Mouse (Mus musculus) embryonic facial prominence, embryonic 10.5 days (tissue): ENCODE measurements at regions not wholly inside any gene's neighbourhood (a gene's known extent, or its start where the extent isn't known, plus 50 kb on each side); places are given as distances from the start of the nearest gene placed in this dataset.
"Not testable (repeated sequence)": the region's sequence is repeated elsewhere in the genome, so short reads cannot be mapped to it uniquely, and the experiment has no call there.

Experiments used
- DNase-seq: peaks from one replicate; pipeline ENCODE4 v3.0.0-alpha.2; 2017; ENCODE audit warnings: low spot score
- H3K27ac ChIP-seq: fragments of 300-500 bp; sonication (generic); replicated peaks from 2 replicates; pipeline ENCODE4 v1.5.1; 2016; ENCODE audit warnings: mild to moderate bottlenecking
- H3K27me3 ChIP-seq: fragments of 300-500 bp; sonication (generic); replicated peaks from 2 replicates; pipeline ENCODE4 v1.6.1; 2016; ENCODE audit warnings: low read depth, mild to moderate bottlenecking; ENCODE audit not compliant: poor library complexity, severe bottlenecking
- H3K36me3 ChIP-seq: fragments of 300-500 bp; sonication (generic); replicated peaks from 2 replicates; pipeline ENCODE4 v1.6.1; 2016; ENCODE audit warnings: mild to moderate bottlenecking, moderate library complexity
- H3K4me1 ChIP-seq: fragments of 300-500 bp; sonication (generic); 2 replicates; pipeline ENCODE4 v1.6.1; 2016
- H3K4me3 ChIP-seq: fragments of 300-500 bp; sonication (generic); 2 replicates; pipeline ENCODE4 v1.5.1; 2016; ENCODE audit warnings: mild to moderate bottlenecking, moderate library complexity
- H3K9me3 ChIP-seq: fragments of 300-500 bp; sonication (generic); 2 replicates; pipeline ENCODE4 v1.6.1; 2016; ENCODE audit warnings: mild to moderate bottlenecking
- WGBS: fragments of 180-500 bp; shearing (Covaris S2); methylation state at CpG from one replicate; pipeline ENCODE4 v1.1.7; 2016; 5-methylcytosine and 5-hydroxymethylcytosine counted together

- Histone ChIP-seq H3K36me3 (no peaks in the 10 kb centered on the region), H3K4me3 (no peak overlapping the region), H3K4me1 (peaks cover 31% of the 10 kb centered on the region), H3K27ac (peak overlapping the region; percentile 54; the same call in 1 of the 2 replicates), H3K9me3 (no peaks in the 10 kb centered on the region), H3K27me3 (no peaks in the 10 kb centered on the region)
- WGBS: 57% methylated on average over 5 of the region's 5 CpGs
- peak; percentile 53 for DNase-seq
Observed at GRCm38 (mm10) chr12:15603319-15603718, 213.4 kb downstream of the Trib2 start.

- Histone ChIP-seq H3K4me1 (0 out of 2 replicates have a peak, but pooled peaks cover 2% of the 10 kb centered on the region), H3K9me3 (no peaks in the 10 kb centered on the region), H3K27me3 (no peaks in the 10 kb centered on the region), H3K36me3 (no peaks in the 10 kb centered on the region), H3K27ac (no peak overlapping the region), H3K4me3 (no peak overlapping the region)
- DNase-seq: no peak
- 68% methylated on average over 2 of the region's 2 CpGs for WGBS
Observed at GRCm38 (mm10) chr12:15594704-15595103, 222.0 kb downstream of the Trib2 start.

- not testable (repeated sequence) for DNase-seq
Observed at GRCm38 (mm10) chr12:15587864-15588263, 228.9 kb downstream of the Trib2 start.

GRCm38 (mm10) chr12:15586706-15587442 is 229.8 kb downstream of the Trib2 start:
- WGBS: 88% methylated on average over 4 of the region's 4 CpGs
- Histone ChIP-seq H3K4me1 (no peaks in the 10 kb centered on the region), H3K4me3 (no peak overlapping the region), H3K27me3 (no peaks in the 10 kb centered on the region), H3K9me3 (no peaks in the 10 kb centered on the region), H3K27ac (no peak overlapping the region), H3K36me3 (no peaks in the 10 kb centered on the region)
- no peak for DNase-seq

More at GRCm38 (mm10) chr12:15587864-15588263, 228.9 kb downstream of the Trib2 start:
- not testable (repeated sequence) for H3K27ac ChIP-seq, H3K27me3 ChIP-seq, H3K4me3 ChIP-seq, H3K9me3 ChIP-seq, H3K36me3 ChIP-seq, H3K4me1 ChIP-seq
- 92% methylated on average over 2 of the region's 2 CpGs for WGBS

GRCm38 (mm10) chr12:15585845-15586244 is 230.9 kb downstream of the Trib2 start:
- 91% methylated on average over 1 of the region's 1 CpGs for WGBS
- Histone ChIP-seq H3K27me3 (no peaks in the 10 kb centered on the region), H3K4me1 (no peaks in the 10 kb centered on the region), H3K36me3 (no peaks in the 10 kb centered on the region), H3K9me3 (no peaks in the 10 kb centered on the region), H3K27ac (no peak overlapping the region), H3K4me3 (no peak overlapping the region)
- no peak for DNase-seq

- no peaks in the 10 kb centered on the region for H3K36me3 ChIP-seq
- H3K9me3 ChIP-seq: no peaks in the 10 kb centered on the region
- DNase-seq: no peak
- no peak overlapping the region for H3K4me3 ChIP-seq
- H3K4me1 ChIP-seq: no peaks in the 10 kb centered on the region
- H3K27ac ChIP-seq: no peak overlapping the region
- H3K27me3 ChIP-seq: no peaks in the 10 kb centered on the region
- 88% methylated on average over 4 of the region's 4 CpGs for WGBS
Observed at GRCm38 (mm10) chr12:15584721-15585120, 232.0 kb downstream of the Trib2 start.

GRCm38 (mm10) chr12:15566785-15567109 is 250.0 kb downstream of the Trib2 start:
- DNase-seq: no peak
- H3K4me3 ChIP-seq: no peak overlapping the region
- no peaks in the 10 kb centered on the region for H3K27me3 ChIP-seq
- WGBS: 54% methylated on average over 4 of the region's 4 CpGs
- no peaks in the 10 kb centered on the region for H3K36me3 ChIP-seq
- H3K9me3 ChIP-seq: no peaks in the 10 kb centered on the region
- peaks cover 8% of the 10 kb centered on the region for H3K4me1 ChIP-seq
- H3K27ac ChIP-seq: peak overlapping the region; percentile 63

- peak; percentile 44 for DNase-seq
- Histone ChIP-seq H3K4me3 (no peak overlapping the region), H3K36me3 (no peaks in the 10 kb centered on the region), H3K27me3 (no peaks in the 10 kb centered on the region), H3K9me3 (no peaks in the 10 kb centered on the region), H3K27ac (peak overlapping the region; percentile 63), H3K4me1 (peaks cover 8% of the 10 kb centered on the region)
- WGBS: 18% methylated on average over 3 of the region's 3 CpGs
Observed at GRCm38 (mm10) chr12:15565941-15566784, 250.6 kb downstream of the Trib2 start.

GRCm38 (mm10) chr12:15562826-15563225 is 253.9 kb downstream of the Trib2 start:
- Histone ChIP-seq H3K27me3 (no peaks in the 10 kb centered on the region), H3K4me3 (no peak overlapping the region), H3K36me3 (no peaks in the 10 kb centered on the region), H3K4me1 (peaks cover 8% of the 10 kb centered on the region), H3K9me3 (no peaks in the 10 kb centered on the region), H3K27ac (no peak overlapping the region)
- peak; percentile 22 for DNase-seq
- 55% methylated on average over 4 of the region's 4 CpGs for WGBS

GRCm38 (mm10) chr12:15555471-15555870 is 261.3 kb downstream of the Trib2 start:
- no peak overlapping the region for H3K27ac ChIP-seq
- no peaks in the 10 kb centered on the region for H3K4me1 ChIP-seq
- H3K36me3 ChIP-seq: no peaks in the 10 kb centered on the region
- no peak for DNase-seq
- H3K4me3 ChIP-seq: no peak overlapping the region
- no peaks in the 10 kb centered on the region for H3K27me3 ChIP-seq
- H3K9me3 ChIP-seq: no peaks in the 10 kb centered on the region
- 87% methylated on average over 6 of the region's 6 CpGs for WGBS

GRCm38 (mm10) chr12:15553681-15554007 is 263.1 kb downstream of the Trib2 start:
- H3K4me3 ChIP-seq: no peak overlapping the region
- H3K36me3 ChIP-seq: no peaks in the 10 kb centered on the region
- no peaks in the 10 kb centered on the region for H3K4me1 ChIP-seq
- no peak for DNase-seq
- H3K27me3 ChIP-seq: no peaks in the 10 kb centered on the region
- H3K27ac ChIP-seq: no peak overlapping the region
- WGBS: 84% methylated on average over 4 of the region's 4 CpGs
- H3K9me3 ChIP-seq: no peaks in the 10 kb centered on the region

GRCm38 (mm10) chr12:15552979-15553680 is 263.6 kb downstream of the Trib2 start:
- 82% methylated on average over 6 of the region's 6 CpGs for WGBS
- no peaks in the 10 kb centered on the region for H3K27me3 ChIP-seq

More at GRCm38 (mm10) chr12:15552979-15553680, 263.6 kb downstream of the Trib2 start:
- DNase-seq: no peak
- H3K27ac ChIP-seq: no peak overlapping the region
- no peak overlapping the region for H3K4me3 ChIP-seq
- no peaks in the 10 kb centered on the region for H3K4me1 ChIP-seq
- no peaks in the 10 kb centered on the region for H3K9me3 ChIP-seq
- no peaks in the 10 kb centered on the region for H3K36me3 ChIP-seq
